Mouse (Mus musculus): Measurements from ENCODE around the gene Ptprt. TPM values are rescaled to one million over a fixed set of nuclear protein-coding genes. Genes with fewer than 3 reads are reported as not detected.
A peak's percentile ranks its signal among the peaks of the same experiment; 100 is the strongest.

Ptprt gene
- total and polyA plus RNA-seq, 3 experiments, result 0.02 to 0.36 (median 0.08) TPM

- no peak overlapping the region for H3K4me3 ChIP-seq
- 88% methylated on average over 3 of the region's 3 CpGs for WGBS
- no peak overlapping the region for H3K27ac ChIP-seq
- no peaks in the 10 kb centered on the region for H3K4me1 ChIP-seq (ENCODE audit: control insufficient read depth, insufficient read depth, low read length)
- H3K9ac ChIP-seq (ENCODE audit: low read depth, low read length), result no peak overlapping the region
- H3K27me3 ChIP-seq (ENCODE audit: control insufficient read depth, insufficient read depth, low read length), result no peaks in the 10 kb centered on the region
- no peak for DNase-seq
- TF ChIP-seq CTCF (IDR thresholded peaks at IDR 0.05), result peak; percentile 47
- TF ChIP-seq EP300 (IDR thresholded peaks at IDR 0.05; ENCODE audit: insufficient read depth, low read depth, low read length), result no peak
- no peaks in the 10 kb centered on the region for H3K79me2 ChIP-seq (replicated peaks; ENCODE audit: control insufficient read depth, insufficient read depth, low read length)
- intact Hi-C loops (cut with DNase I), result no loop called here
- no peaks in the 10 kb centered on the region for H3K36me3 ChIP-seq (ENCODE audit: control insufficient read depth, insufficient read depth, low read length)
These were observed 224.3 kb downstream of the Ptprt start for GRCm38 (mm10) chr2:162436646-162437045.

GRCm38 (mm10) chr2:162430171-162430570 lies 230.8 kb downstream of the Ptprt start:
- WGBS, result 59% methylated on average over 7 of the region's 7 CpGs
- intact Hi-C loops (cut with DNase I), result no loop called here
- no peaks in the 10 kb centered on the region for H3K27me3 ChIP-seq (ENCODE audit: control insufficient read depth, insufficient read depth, low read length)
- no peaks in the 10 kb centered on the region for H3K79me2 ChIP-seq (replicated peaks; ENCODE audit: control insufficient read depth, insufficient read depth, low read length)
- H3K4me3 ChIP-seq, result no peak overlapping the region
- DNase-seq, result no peak
- H3K4me1 ChIP-seq (ENCODE audit: control insufficient read depth, insufficient read depth, low read length), result no peaks in the 10 kb centered on the region
- H3K27ac ChIP-seq, result no peak overlapping the region
- TF ChIP-seq POLR2A (IDR thresholded peaks at IDR 0.05; ENCODE audit: insufficient read depth, low read depth, low read length) (no peak), CTCF (IDR thresholded peaks at IDR 0.05) (no peak), EP300 (IDR thresholded peaks at IDR 0.05; ENCODE audit: insufficient read depth, low read depth, low read length) (no peak)
- no peak overlapping the region for H3K9ac ChIP-seq (ENCODE audit: low read depth, low read length)
- no peaks in the 10 kb centered on the region for H3K36me3 ChIP-seq (ENCODE audit: control insufficient read depth, insufficient read depth, low read length)

GRCm38 (mm10) chr2:162426114-162426513 lies 234.8 kb downstream of the Ptprt start:
- 85% methylated on average over 8 of the region's 8 CpGs for WGBS
- TF ChIP-seq POLR2A (IDR thresholded peaks at IDR 0.05; ENCODE audit: insufficient read depth, low read depth, low read length) (no peak), CTCF (IDR thresholded peaks at IDR 0.05) (no peak), EP300 (IDR thresholded peaks at IDR 0.05; ENCODE audit: insufficient read depth, low read depth, low read length) (no peak)
- no peak overlapping the region for H3K9ac ChIP-seq (ENCODE audit: low read depth, low read length)
- DNase-seq, result no peak
- H3K79me2 ChIP-seq (replicated peaks; ENCODE audit: control insufficient read depth, insufficient read depth, low read length), result no peaks in the 10 kb centered on the region
- intact Hi-C loops (cut with DNase I), result no loop called here
- H3K4me3 ChIP-seq, result no peak overlapping the region
- H3K4me1 ChIP-seq (ENCODE audit: control insufficient read depth, insufficient read depth, low read length), result no peaks in the 10 kb centered on the region
- no peaks in the 10 kb centered on the region for H3K27me3 ChIP-seq (ENCODE audit: control insufficient read depth, insufficient read depth, low read length)
- no peak overlapping the region for H3K27ac ChIP-seq
- no peaks in the 10 kb centered on the region for H3K36me3 ChIP-seq (ENCODE audit: control insufficient read depth, insufficient read depth, low read length)

GRCm38 (mm10) chr2:162418181-162418580 lies 242.8 kb downstream of the Ptprt start:
- 44% methylated on average over 3 of the region's 3 CpGs for WGBS
- Histone ChIP-seq H3K27ac (no peak overlapping the region), H3K27me3 (ENCODE audit: control insufficient read depth, insufficient read depth, low read length) (no peaks in the 10 kb centered on the region), H3K4me3 (no peak overlapping the region), H3K4me1 (ENCODE audit: control insufficient read depth, insufficient read depth, low read length) (no peaks in the 10 kb centered on the region), H3K79me2 (replicated peaks; ENCODE audit: control insufficient read depth, insufficient read depth, low read length) (no peaks in the 10 kb centered on the region), H3K36me3 (ENCODE audit: control insufficient read depth, insufficient read depth, low read length) (no peaks in the 10 kb centered on the region), H3K9ac (ENCODE audit: low read depth, low read length) (no peak overlapping the region)
- TF ChIP-seq EP300 (IDR thresholded peaks at IDR 0.05; ENCODE audit: insufficient read depth, low read depth, low read length), result no peak
- no peak for TF ChIP-seq CTCF (IDR thresholded peaks at IDR 0.05)
- DNase-seq, result no peak
- intact Hi-C loops (cut with DNase I), result no loop called here

GRCm38 (mm10) chr2:162413073-162413812 lies 247.7 kb downstream of the Ptprt start:
- Histone ChIP-seq H3K27me3 (ENCODE audit: control insufficient read depth, insufficient read depth, low read length) (no peaks in the 10 kb centered on the region), H3K79me2 (replicated peaks; ENCODE audit: control insufficient read depth, insufficient read depth, low read length) (no peaks in the 10 kb centered on the region), H3K9ac (ENCODE audit: low read depth, low read length) (no peak overlapping the region), H3K36me3 (ENCODE audit: control insufficient read depth, insufficient read depth, low read length) (no peaks in the 10 kb centered on the region), H3K4me1 (ENCODE audit: control insufficient read depth, insufficient read depth, low read length) (no peaks in the 10 kb centered on the region), H3K4me3 (no peak overlapping the region), H3K27ac (no peak overlapping the region)
- intact Hi-C loops (cut with DNase I), result no loop called here
- 80% methylated on average over 5 of the region's 5 CpGs for WGBS
- DNase-seq, result no peak
- no peak for TF ChIP-seq CTCF (IDR thresholded peaks at IDR 0.05)
- no peak for TF ChIP-seq EP300 (IDR thresholded peaks at IDR 0.05; ENCODE audit: insufficient read depth, low read depth, low read length)
- no peak for TF ChIP-seq POLR2A (IDR thresholded peaks at IDR 0.05; ENCODE audit: insufficient read depth, low read depth, low read length)

GRCm38 (mm10) chr2:162411014-162411413 lies 249.9 kb downstream of the Ptprt start:
- no peaks in the 10 kb centered on the region for H3K79me2 ChIP-seq (replicated peaks; ENCODE audit: control insufficient read depth, insufficient read depth, low read length)
- H3K4me3 ChIP-seq, result no peak overlapping the region
- WGBS, result 56% methylated on average over 4 of the region's 4 CpGs
- no peaks in the 10 kb centered on the region for H3K36me3 ChIP-seq (ENCODE audit: control insufficient read depth, insufficient read depth, low read length)
- TF ChIP-seq POLR2A (IDR thresholded peaks at IDR 0.05; ENCODE audit: insufficient read depth, low read depth, low read length) (no peak), CTCF (IDR thresholded peaks at IDR 0.05) (no peak), EP300 (IDR thresholded peaks at IDR 0.05; ENCODE audit: insufficient read depth, low read depth, low read length) (no peak)
- intact Hi-C loops (cut with DNase I), result no loop called here
- H3K4me1 ChIP-seq (ENCODE audit: control insufficient read depth, insufficient read depth, low read length), result no peaks in the 10 kb centered on the region
- no peak overlapping the region for H3K9ac ChIP-seq (ENCODE audit: low read depth, low read length)
- no peak for DNase-seq
- no peak overlapping the region for H3K27ac ChIP-seq
- H3K27me3 ChIP-seq (ENCODE audit: control insufficient read depth, insufficient read depth, low read length), result no peaks in the 10 kb centered on the region

All from heart, adult 2 months (tissue).